Mouse (Mus musculus) liver, embryonic 13.5 days (tissue): Measurements from ENCODE around the gene Heg1. TPM values are rescaled to one million over a fixed set of nuclear protein-coding genes. Genes with fewer than 3 reads are reported as not detected.

Experiments
- ATAC-seq: fragments of 200-750 bp; cut with Nextera tagmentation; 2 replicates; pipeline ENCODE4 v1.8.0; 2017; ENCODE audit warnings: low read depth, mild to moderate bottlenecking, moderate number of reproducible peaks, moderate library complexity
- DNase-seq: peaks from one replicate; pipeline ENCODE4 v3.0.0; 2022
- H3K27ac ChIP-seq: fragments of 300-500 bp; sonication (generic); 2 replicates; pipeline ENCODE4 v1.5.1; 2015; ENCODE audit warnings: moderate library complexity, mild to moderate bottlenecking, inconsistent platforms
- H3K27me3 ChIP-seq: fragments of 300-500 bp; sonication (generic); 2 replicates; pipeline ENCODE4 v1.6.1; 2015; ENCODE audit warnings: mild to moderate bottlenecking, inconsistent platforms
- H3K36me3 ChIP-seq: fragments of 300-500 bp; sonication (generic); 2 replicates; pipeline ENCODE4 v1.6.1; 2015; ENCODE audit warnings: mild to moderate bottlenecking, inconsistent platforms
- H3K4me1 ChIP-seq: fragments of 300-500 bp; sonication (generic); replicated peaks from 2 replicates; pipeline ENCODE4 v1.6.1; 2015; ENCODE audit warnings: inconsistent platforms
- H3K4me2 ChIP-seq: fragments of 300-500 bp; sonication (generic); 2 replicates; pipeline ENCODE4 v1.6.1; 2015; ENCODE audit warnings: inconsistent platforms, mild to moderate bottlenecking, moderate library complexity
- H3K4me3 ChIP-seq: fragments of 300-500 bp; sonication (generic); replicated peaks from 2 replicates; pipeline ENCODE4 v1.5.1; 2015; ENCODE audit warnings: mild to moderate bottlenecking, inconsistent platforms
- H3K9ac ChIP-seq: fragments of 300-500 bp; sonication (generic); 2 replicates; pipeline ENCODE4 v1.6.1; 2015; ENCODE audit warnings: mild to moderate bottlenecking, inconsistent platforms
- H3K9me3 ChIP-seq: fragments of 300-500 bp; sonication (generic); replicated peaks from 2 replicates; pipeline ENCODE4 v1.6.1; 2016; ENCODE audit warnings: inconsistent platforms
- WGBS: fragments of 180-500 bp; shearing (Covaris S2); methylation state at CpG from one replicate; pipeline ENCODE4 v1.1.7; 2015; ENCODE audit not compliant: insufficient replicate concordance; 5-methylcytosine and 5-hydroxymethylcytosine counted together
- polyA plus RNA-seq: library from polyadenylated mRNA; unstranded; fragments of >200 nt; fragmentation: Nextera tagmentation; extraction: Ambion mirVana; gene quantifications from 2 replicates; pipeline ENCODE4 v1.2.1, GENCODE M21; 2015

Heg1 gene
- polyA plus RNA-seq, 1 experiment from 2014 or later, result 4.1 TPM

DNA sequence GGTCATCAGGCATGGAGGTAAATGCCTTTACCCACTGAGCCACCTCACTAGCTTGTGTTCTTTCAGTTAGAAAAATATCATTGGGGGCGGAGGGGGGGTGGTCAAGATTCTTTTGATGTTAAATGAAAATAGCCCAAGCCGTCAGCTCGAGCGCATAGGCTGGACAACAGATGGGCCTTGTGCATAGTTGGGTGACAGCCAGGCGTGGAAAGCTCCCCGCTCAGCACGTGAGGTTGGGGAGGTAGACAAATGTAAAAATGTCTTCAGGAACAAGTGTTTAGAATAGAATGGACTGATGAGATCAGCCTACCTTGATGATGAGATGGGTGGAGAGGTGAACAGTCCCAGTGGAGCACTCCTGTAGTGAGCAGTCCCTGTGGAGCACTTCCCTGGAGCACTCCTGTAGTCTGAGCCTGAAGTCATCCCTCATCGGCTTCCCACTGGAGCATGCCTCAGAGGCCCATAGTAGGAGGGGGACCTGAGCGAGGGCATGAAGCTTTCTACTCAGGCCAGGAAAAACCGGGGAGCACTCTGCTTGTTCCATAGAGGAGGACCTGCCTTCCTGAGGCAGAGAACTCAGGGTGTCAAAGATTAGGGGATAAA lies 62.0 kb downstream of the Heg1 start:
- peaks cover 9% of the 10 kb centered on the region for H3K4me1 ChIP-seq
- no peak overlapping the region for H3K4me3 ChIP-seq
- H3K27me3 ChIP-seq, result no peaks in the 10 kb centered on the region
- H3K27ac ChIP-seq, result no peak overlapping the region
- no peaks in the 10 kb centered on the region for H3K9me3 ChIP-seq
- no peak overlapping the region for H3K9ac ChIP-seq
- no peak for ATAC-seq
- no peak overlapping the region for H3K4me2 ChIP-seq
- DNase-seq, result no peak
- WGBS, result 78% methylated on average over 10 of the region's 10 CpGs
- peaks cover 14% of the 10 kb centered on the region for H3K36me3 ChIP-seq

- ATAC-seq (no peak), DNase-seq (no peak)
- no peaks in the 10 kb centered on the region for H3K9me3 ChIP-seq
- no peak overlapping the region for H3K4me3 ChIP-seq
- H3K4me2 ChIP-seq, result no peak overlapping the region
- H3K9ac ChIP-seq, result no peak overlapping the region
- H3K4me1 ChIP-seq, result peaks cover 17% of the 10 kb centered on the region
- 44% methylated on average over 7 of the region's 7 CpGs for WGBS
- no peak overlapping the region for H3K27ac ChIP-seq
- peaks cover 10% of the 10 kb centered on the region for H3K36me3 ChIP-seq
- no peaks in the 10 kb centered on the region for H3K27me3 ChIP-seq
Measured at GRCm38 (mm10) chr16:33747346-33747954, 63.3 kb downstream of the Heg1 start.

DNA sequence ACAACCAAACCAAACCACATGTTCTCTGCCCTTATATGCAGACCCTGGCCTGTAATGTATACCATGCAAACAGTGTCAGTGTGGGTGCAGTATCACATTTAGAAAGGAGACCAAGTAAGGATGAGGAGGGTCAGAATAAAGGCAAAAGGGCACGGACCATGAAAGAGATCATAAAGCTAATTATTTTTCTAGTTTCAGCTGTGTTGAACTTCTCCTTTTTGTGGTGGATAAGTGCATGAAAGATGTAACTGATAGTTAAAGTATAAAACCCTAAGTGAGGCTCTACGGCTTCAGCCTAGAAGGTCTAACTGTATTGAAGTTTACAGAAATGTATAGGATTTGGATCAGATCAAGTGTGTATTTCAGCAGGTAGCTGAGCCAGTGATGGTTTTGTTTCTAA lies 63.8 kb downstream of the Heg1 start:
- Histone ChIP-seq H3K27me3 (no peaks in the 10 kb centered on the region), H3K9ac (no peak overlapping the region), H3K36me3 (peaks cover 10% of the 10 kb centered on the region), H3K27ac (no peak overlapping the region), H3K4me3 (no peak overlapping the region), H3K4me2 (no peak overlapping the region), H3K9me3 (no peaks in the 10 kb centered on the region), H3K4me1 (peaks cover 17% of the 10 kb centered on the region)
- DNase-seq (no peak), ATAC-seq (no peak)
- 71% methylated on average over 2 of the region's 2 CpGs for WGBS

GRCm38 (mm10) chr16:33751152-33751551 lies 67.0 kb downstream of the Heg1 start:
- Histone ChIP-seq H3K4me2 (peak overlapping the region; percentile 65), H3K9me3 (no peaks in the 10 kb centered on the region), H3K9ac (peak overlapping the region; percentile 54), H3K36me3 (peaks cover 15% of the 10 kb centered on the region), H3K27ac (peak overlapping the region; percentile 63), H3K4me3 (peak overlapping the region; percentile 42), H3K4me1 (peaks cover 24% of the 10 kb centered on the region), H3K27me3 (no peaks in the 10 kb centered on the region)
- WGBS, result 15% methylated on average over 13 of the region's 13 CpGs
- ATAC-seq, result peak; percentile 47
- DNase-seq, result no peak

- Histone ChIP-seq H3K27me3 (no peaks in the 10 kb centered on the region), H3K9me3 (no peaks in the 10 kb centered on the region), H3K27ac (peak overlapping the region; percentile 63), H3K4me1 (peaks cover 28% of the 10 kb centered on the region), H3K9ac (peak overlapping the region; percentile 54), H3K4me3 (peak overlapping the region; percentile 42), H3K36me3 (peaks cover 15% of the 10 kb centered on the region), H3K4me2 (peak overlapping the region; percentile 65)
- DNase-seq, result peak; percentile 60
- peak; percentile 76 for ATAC-seq
- WGBS, result 14% methylated on average over 12 of the region's 12 CpGs
Measured at GRCm38 (mm10) chr16:33751590-33751989, 67.4 kb downstream of the Heg1 start.

DNA sequence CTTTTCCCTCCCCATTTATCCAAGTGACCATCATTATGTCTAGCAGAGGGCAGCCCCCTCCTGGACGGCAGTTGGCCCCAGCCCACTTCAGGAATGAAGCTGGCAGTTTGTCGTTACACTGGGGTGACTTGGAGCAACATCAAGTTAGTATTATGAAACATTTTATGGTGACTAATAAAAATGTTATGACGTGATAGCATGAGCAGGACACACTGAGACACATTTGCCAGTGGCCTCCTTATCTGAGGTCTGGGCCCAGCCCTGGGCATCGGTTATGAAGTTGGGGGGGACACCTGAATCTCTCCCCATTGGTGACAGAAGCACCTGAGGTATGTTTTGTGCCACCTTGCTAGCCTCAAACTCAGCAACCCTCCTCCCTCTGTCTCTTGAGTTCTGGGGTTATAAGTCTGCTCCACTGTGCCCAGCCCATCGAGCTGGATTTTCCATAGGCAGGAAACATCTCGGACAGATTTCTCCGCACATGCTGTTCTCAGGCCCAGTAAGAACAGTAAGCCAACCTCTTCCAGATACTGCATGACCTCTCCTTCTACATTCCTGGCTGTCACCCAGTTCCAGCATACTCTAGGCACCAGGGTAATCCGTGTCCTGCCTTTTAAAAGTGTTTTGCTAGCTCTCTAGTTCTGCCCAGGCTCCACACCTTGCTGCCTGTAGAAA lies 68.9 kb downstream of the Heg1 start:
- H3K27ac ChIP-seq, result no peak overlapping the region
- ATAC-seq (no peak), DNase-seq (no peak)
- peaks cover 28% of the 10 kb centered on the region for H3K4me1 ChIP-seq
- no peak overlapping the region for H3K4me2 ChIP-seq
- H3K9ac ChIP-seq, result no peak overlapping the region
- H3K36me3 ChIP-seq, result peaks cover 15% of the 10 kb centered on the region
- no peaks in the 10 kb centered on the region for H3K27me3 ChIP-seq
- no peak overlapping the region for H3K4me3 ChIP-seq
- 65% methylated on average over 8 of the region's 8 CpGs for WGBS
- no peaks in the 10 kb centered on the region for H3K9me3 ChIP-seq

DNA sequence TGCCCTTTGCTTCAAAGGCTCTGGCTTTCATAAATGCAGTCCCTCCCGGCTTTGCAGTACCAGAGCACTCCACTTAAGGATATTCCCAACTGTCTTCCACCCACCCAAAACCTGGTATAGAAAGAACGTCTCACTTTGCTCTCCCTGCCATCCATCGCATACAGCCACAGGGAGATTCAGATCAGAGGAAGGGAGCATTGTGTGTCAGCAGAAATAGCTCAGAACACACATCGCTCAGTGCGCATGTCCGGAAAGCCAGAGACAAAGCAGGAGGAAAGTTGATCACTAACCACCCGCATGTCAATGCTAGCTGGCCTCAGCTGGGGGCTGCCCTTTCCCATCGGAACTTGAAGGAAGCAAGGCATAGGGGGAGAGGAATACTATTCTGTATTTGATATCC lies 71.1 kb downstream of the Heg1 start:
- peak overlapping the region; percentile 39; the same call in 1 of the 2 replicates for H3K27ac ChIP-seq
- H3K9me3 ChIP-seq, result no peaks in the 10 kb centered on the region
- no peak for DNase-seq
- WGBS, result 44% methylated on average over 8 of the region's 8 CpGs
- peak overlapping the region; percentile 52 for H3K9ac ChIP-seq
- no peak for ATAC-seq
- H3K4me2 ChIP-seq, result peak overlapping the region; percentile 65
- H3K27me3 ChIP-seq, result no peaks in the 10 kb centered on the region
- H3K36me3 ChIP-seq, result peaks cover 15% of the 10 kb centered on the region
- peaks cover 35% of the 10 kb centered on the region for H3K4me1 ChIP-seq
- H3K4me3 ChIP-seq, result peak overlapping the region; percentile 43

GRCm38 (mm10) chr16:33755961-33756360 lies 71.8 kb downstream of the Heg1 start:
- 19% methylated on average over 16 of the region's 16 CpGs for WGBS
- DNase-seq (no peak), ATAC-seq (no peak)
- Histone ChIP-seq H3K9ac (peak overlapping the region; percentile 52), H3K27ac (peak overlapping the region; percentile 50), H3K27me3 (no peaks in the 10 kb centered on the region), H3K36me3 (peaks cover 20% of the 10 kb centered on the region), H3K4me3 (peak overlapping the region; percentile 43), H3K9me3 (no peaks in the 10 kb centered on the region), H3K4me1 (peaks cover 39% of the 10 kb centered on the region), H3K4me2 (peak overlapping the region; percentile 65)

- peak overlapping the region; percentile 50 for H3K27ac ChIP-seq
Measured at GRCm38 (mm10) chr16:33756396-33756795, 72.2 kb downstream of the Heg1 start.

GRCm38 (mm10) chr16:33759207-33759606 lies 75.0 kb downstream of the Heg1 start:
- Histone ChIP-seq H3K36me3 (peaks cover 26% of the 10 kb centered on the region; the same call in 1 of the 2 replicates), H3K4me3 (no peak overlapping the region), H3K9me3 (no peaks in the 10 kb centered on the region), H3K4me2 (no peak overlapping the region), H3K9ac (no peak overlapping the region), H3K27me3 (no peaks in the 10 kb centered on the region), H3K27ac (no peak overlapping the region), H3K4me1 (peaks cover 54% of the 10 kb centered on the region)
- 61% methylated on average over 7 of the region's 7 CpGs for WGBS
- DNase-seq (no peak), ATAC-seq (no peak)

More at GRCm38 (mm10) chr16:33756396-33756795, 72.2 kb downstream of the Heg1 start:
- Histone ChIP-seq H3K9me3 (no peaks in the 10 kb centered on the region), H3K4me3 (peak overlapping the region; percentile 43), H3K4me1 (peaks cover 39% of the 10 kb centered on the region), H3K9ac (peak overlapping the region; percentile 52), H3K4me2 (peak overlapping the region; percentile 65), H3K27me3 (no peaks in the 10 kb centered on the region), H3K36me3 (peaks cover 24% of the 10 kb centered on the region)
- no peak for DNase-seq
- ATAC-seq, result no peak
- 15% methylated on average over 6 of the region's 6 CpGs for WGBS

GRCm38 (mm10) chr16:33760542-33760941 lies 76.4 kb downstream of the Heg1 start:
- peaks cover 19% of the 10 kb centered on the region; the same call in 1 of the 2 replicates for H3K36me3 ChIP-seq
- H3K27me3 ChIP-seq, result no peaks in the 10 kb centered on the region
- 27% methylated on average over 5 of the region's 5 CpGs for WGBS
- DNase-seq (no peak), ATAC-seq (no peak; the same call in 1 of the 2 replicates)
- peaks cover 62% of the 10 kb centered on the region for H3K4me1 ChIP-seq
- H3K9me3 ChIP-seq, result no peaks in the 10 kb centered on the region
- no peak overlapping the region for H3K27ac ChIP-seq
- no peak overlapping the region for H3K4me3 ChIP-seq
- no peak overlapping the region for H3K4me2 ChIP-seq
- no peak overlapping the region for H3K9ac ChIP-seq
